Mouse (Mus musculus) heart, embryonic 15.5 days (tissue): ENCODE results near the gene Napa. TPM values are rescaled to one million over a fixed set of nuclear protein-coding genes. Genes with fewer than 3 reads are reported as not detected.
A peak's percentile ranks its signal among the peaks of the same experiment; 100 is the strongest.

Experiments used
- ATAC-seq: fragments of 200-750 bp; cut with Nextera tagmentation; replicated peaks from 2 replicates; pipeline ENCODE4 v1.8.0; 2017; ENCODE audit warnings: low read depth, moderate TSS enrichment; ENCODE audit not compliant: insufficient number of reproducible peaks, insufficient read depth, low FRiP score
- H3K27ac ChIP-seq: fragments of 300-500 bp; sonication (generic); 2 replicates; pipeline ENCODE4 v1.5.1; 2015; ENCODE audit warnings: mild to moderate bottlenecking, inconsistent platforms
- H3K27me3 ChIP-seq: fragments of 300-500 bp; sonication (generic); 2 replicates; pipeline ENCODE4 v1.6.1; 2015; ENCODE audit warnings: inconsistent platforms
- H3K36me3 ChIP-seq: fragments of 300-500 bp; sonication (generic); 2 replicates; pipeline ENCODE4 v1.6.1; 2015; ENCODE audit warnings: mild to moderate bottlenecking, inconsistent platforms
- H3K4me1 ChIP-seq: fragments of 300-500 bp; sonication (generic); replicated peaks from 2 replicates; pipeline ENCODE4 v1.6.1; 2015; ENCODE audit warnings: inconsistent platforms
- H3K4me2 ChIP-seq: fragments of 300-500 bp; sonication (generic); 2 replicates; pipeline ENCODE4 v1.6.1; 2015; ENCODE audit warnings: inconsistent platforms, mild to moderate bottlenecking, moderate library complexity
- H3K4me3 ChIP-seq: fragments of 300-500 bp; sonication (generic); 2 replicates; pipeline ENCODE4 v1.5.1; 2015; ENCODE audit warnings: mild to moderate bottlenecking, inconsistent platforms
- H3K9ac ChIP-seq: fragments of 300-500 bp; sonication (generic); 2 replicates; pipeline ENCODE4 v1.6.1; 2015; ENCODE audit warnings: mild to moderate bottlenecking, inconsistent platforms
- H3K9me3 ChIP-seq: fragments of 300-500 bp; sonication (generic); replicated peaks from 2 replicates; pipeline ENCODE4 v1.6.1; 2016; ENCODE audit warnings: inconsistent platforms
- WGBS: fragments of 180-500 bp; shearing (Covaris S2); methylation state at CpG from one replicate; pipeline ENCODE4 v1.1.7; 2015; ENCODE audit warnings: mixed read lengths; 5-methylcytosine and 5-hydroxymethylcytosine counted together
- polyA plus RNA-seq: library from polyadenylated mRNA; unstranded; fragments of >200 nt; fragmentation: Nextera tagmentation; extraction: Ambion mirVana; gene quantifications from 2 replicates; pipeline ENCODE4 v1.2.1, GENCODE M21; 2015

Napa gene
- polyA plus RNA-seq, 1 experiment from 2014 or later: 130 TPM

DNA sequence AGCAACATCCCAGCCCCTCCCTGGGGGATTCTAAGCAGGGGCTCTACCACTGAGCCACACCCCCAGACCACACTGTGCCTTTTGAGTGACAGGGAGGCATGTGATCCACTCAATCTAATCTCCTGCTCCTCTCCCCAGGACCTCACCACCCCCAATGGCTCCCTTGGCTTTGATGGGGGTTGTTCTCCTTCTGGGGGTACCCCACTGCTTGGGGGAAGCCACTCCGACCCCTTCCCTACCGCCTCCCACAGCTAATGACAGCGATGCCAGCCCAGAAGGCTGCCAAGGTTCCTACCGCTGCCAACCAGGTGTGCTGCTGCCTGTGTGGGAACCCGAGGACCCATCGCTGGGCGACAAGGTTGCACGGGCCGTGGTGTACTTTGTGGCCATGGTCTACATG is 35.4 kb downstream of the Napa start:
- no peak overlapping the region for H3K27ac ChIP-seq
- no peak overlapping the region for H3K9ac ChIP-seq
- WGBS: 90% methylated on average over 9 of the region's 9 CpGs
- no peak for ATAC-seq
- no peaks in the 10 kb centered on the region for H3K27me3 ChIP-seq
- H3K4me2 ChIP-seq: no peak overlapping the region
- peaks cover 28% of the 10 kb centered on the region for H3K4me1 ChIP-seq
- no peak overlapping the region for H3K4me3 ChIP-seq
- no peaks in the 10 kb centered on the region for H3K9me3 ChIP-seq
- H3K36me3 ChIP-seq: no peaks in the 10 kb centered on the region

DNA sequence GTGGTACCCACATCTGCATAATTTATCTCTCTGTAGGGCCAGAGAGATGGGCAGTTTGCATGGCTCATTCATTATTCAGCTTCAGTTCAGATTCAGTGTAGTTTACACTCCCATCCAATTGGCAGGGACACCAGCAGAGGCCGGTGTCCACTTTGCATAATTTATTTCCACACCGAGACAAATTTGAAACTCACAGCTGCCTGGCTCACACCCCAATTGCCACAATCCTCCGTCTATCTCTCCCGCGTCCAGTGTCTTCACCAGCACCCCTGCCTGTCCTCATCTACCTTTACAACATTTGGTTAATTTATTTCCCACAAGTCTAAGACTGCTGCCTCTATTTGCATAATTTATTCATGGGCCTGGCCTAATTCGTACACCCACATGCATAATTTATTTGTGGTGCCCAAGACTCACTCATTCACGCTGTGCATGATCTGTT is 36.7 kb downstream of the Napa start:
- no peak overlapping the region for H3K4me3 ChIP-seq
- no peak overlapping the region for H3K27ac ChIP-seq
- no peaks in the 10 kb centered on the region for H3K36me3 ChIP-seq
- no peak overlapping the region for H3K4me2 ChIP-seq
- no peaks in the 10 kb centered on the region for H3K27me3 ChIP-seq
- 67% methylated on average over 7 of the region's 7 CpGs for WGBS
- no peak for ATAC-seq
- peaks cover 17% of the 10 kb centered on the region for H3K4me1 ChIP-seq
- no peaks in the 10 kb centered on the region for H3K9me3 ChIP-seq
- H3K9ac ChIP-seq: no peak overlapping the region

DNA sequence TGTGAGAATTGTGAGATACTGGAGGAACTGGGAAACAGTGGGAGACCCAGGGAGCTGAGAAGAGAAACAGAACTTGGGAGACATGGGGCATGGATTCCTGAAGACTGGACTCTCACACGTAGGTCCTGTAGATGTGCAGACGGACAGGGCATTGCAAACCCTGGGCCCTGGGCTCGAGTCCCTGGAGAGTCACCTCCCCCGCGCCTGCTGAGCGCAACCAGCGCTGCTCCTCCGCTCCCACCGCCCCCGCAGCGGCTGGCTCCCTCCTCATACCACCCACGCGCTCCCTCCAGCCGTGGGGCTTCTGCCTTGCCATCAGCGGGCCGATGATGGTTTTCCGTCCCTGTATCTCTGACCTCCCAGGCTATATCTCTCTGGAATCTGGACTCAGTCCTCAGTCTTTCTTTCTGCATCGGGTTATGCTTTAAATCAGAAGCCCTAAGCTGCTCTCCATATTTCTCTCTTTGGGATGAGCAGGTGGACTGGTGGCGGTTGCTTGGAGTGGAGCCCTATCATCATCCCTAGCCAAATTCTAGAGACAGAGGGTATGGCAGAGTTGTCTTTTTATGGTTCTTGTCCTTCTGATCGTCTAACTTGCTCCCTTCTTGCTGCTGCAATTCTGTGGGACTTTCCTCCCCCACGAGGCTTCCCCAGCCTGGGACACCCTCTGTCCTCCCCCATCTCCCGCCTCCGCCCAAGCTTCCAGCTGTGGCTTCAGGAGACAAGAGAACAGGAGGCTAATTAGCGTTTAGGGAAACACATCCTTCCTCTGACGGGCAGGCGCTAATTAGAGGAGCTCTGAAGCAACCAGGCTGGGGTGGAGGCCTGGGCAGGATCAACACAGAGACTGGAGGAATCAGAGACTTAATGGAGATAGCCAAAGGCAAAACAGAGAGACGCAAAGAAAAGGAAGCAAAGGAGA is 48.5 kb downstream of the Napa start:
- 25% methylated on average over 27 of the region's 27 CpGs for WGBS
- ATAC-seq: no peak
- Histone ChIP-seq H3K4me1 (no peaks in the 10 kb centered on the region), H3K9ac (no peak overlapping the region), H3K36me3 (no peaks in the 10 kb centered on the region), H3K4me3 (no peak overlapping the region), H3K9me3 (no peaks in the 10 kb centered on the region), H3K27me3 (peaks cover 25% of the 10 kb centered on the region), H3K4me2 (no peak overlapping the region), H3K27ac (no peak overlapping the region)

DNA sequence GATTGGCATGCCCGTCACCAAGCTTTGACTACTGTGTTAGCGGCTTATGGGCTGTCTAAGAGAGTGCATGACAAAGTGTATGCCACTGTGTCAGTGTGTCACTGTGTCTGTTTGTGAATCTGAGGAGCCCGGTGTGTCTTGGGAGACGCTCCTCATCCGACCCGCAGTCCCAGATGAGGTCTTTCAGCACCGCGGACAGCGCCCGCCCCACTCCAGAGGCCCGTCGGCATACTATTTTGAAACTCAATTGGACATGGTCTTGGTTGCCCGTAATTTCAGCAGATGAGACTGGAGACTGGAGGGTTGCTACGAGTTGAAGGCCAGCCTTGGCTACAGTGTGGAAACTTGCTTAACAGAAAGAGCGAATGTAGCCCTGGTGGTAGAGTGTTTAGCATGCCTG is 49.4 kb downstream of the Napa start:
- H3K4me3 ChIP-seq: no peak overlapping the region
- ATAC-seq: no peak

DNA sequence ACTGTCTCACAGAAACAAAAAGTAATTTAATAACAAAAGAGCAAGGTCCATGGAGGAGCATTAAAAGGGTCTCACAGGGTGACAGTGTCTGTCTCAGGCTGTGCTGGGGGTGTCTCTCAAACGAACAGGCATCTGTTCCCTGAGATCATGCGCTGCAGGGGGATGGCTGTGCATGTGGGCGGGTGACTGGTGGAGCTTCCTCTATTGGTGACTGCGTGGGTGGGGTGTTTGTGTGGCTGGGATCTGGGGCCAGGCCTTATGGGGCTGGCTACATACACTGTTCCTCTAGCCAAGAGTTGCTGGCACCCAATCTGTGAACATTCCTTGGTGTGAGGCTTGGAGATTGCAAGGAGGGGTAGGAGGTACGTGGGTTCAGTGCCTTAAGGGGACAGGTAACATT is 51.0 kb downstream of the Napa start:
- 48% methylated on average over 5 of the region's 5 CpGs for WGBS
- no peak overlapping the region for H3K4me2 ChIP-seq
- no peak overlapping the region for H3K9ac ChIP-seq
- H3K9me3 ChIP-seq: no peaks in the 10 kb centered on the region
- H3K36me3 ChIP-seq: no peaks in the 10 kb centered on the region
- no peak for ATAC-seq
- no peaks in the 10 kb centered on the region for H3K4me1 ChIP-seq
- no peak overlapping the region for H3K4me3 ChIP-seq
- peaks cover 25% of the 10 kb centered on the region for H3K27me3 ChIP-seq
- H3K27ac ChIP-seq: no peak overlapping the region

More for the DNA sequence above, 49.4 kb downstream of the Napa start:
- Histone ChIP-seq H3K36me3 (no peaks in the 10 kb centered on the region), H3K4me2 (no peak overlapping the region), H3K9me3 (no peaks in the 10 kb centered on the region), H3K27me3 (peaks cover 25% of the 10 kb centered on the region), H3K27ac (no peak overlapping the region), H3K9ac (no peak overlapping the region), H3K4me1 (no peaks in the 10 kb centered on the region)
- WGBS: 10% methylated on average over 15 of the region's 15 CpGs

DNA sequence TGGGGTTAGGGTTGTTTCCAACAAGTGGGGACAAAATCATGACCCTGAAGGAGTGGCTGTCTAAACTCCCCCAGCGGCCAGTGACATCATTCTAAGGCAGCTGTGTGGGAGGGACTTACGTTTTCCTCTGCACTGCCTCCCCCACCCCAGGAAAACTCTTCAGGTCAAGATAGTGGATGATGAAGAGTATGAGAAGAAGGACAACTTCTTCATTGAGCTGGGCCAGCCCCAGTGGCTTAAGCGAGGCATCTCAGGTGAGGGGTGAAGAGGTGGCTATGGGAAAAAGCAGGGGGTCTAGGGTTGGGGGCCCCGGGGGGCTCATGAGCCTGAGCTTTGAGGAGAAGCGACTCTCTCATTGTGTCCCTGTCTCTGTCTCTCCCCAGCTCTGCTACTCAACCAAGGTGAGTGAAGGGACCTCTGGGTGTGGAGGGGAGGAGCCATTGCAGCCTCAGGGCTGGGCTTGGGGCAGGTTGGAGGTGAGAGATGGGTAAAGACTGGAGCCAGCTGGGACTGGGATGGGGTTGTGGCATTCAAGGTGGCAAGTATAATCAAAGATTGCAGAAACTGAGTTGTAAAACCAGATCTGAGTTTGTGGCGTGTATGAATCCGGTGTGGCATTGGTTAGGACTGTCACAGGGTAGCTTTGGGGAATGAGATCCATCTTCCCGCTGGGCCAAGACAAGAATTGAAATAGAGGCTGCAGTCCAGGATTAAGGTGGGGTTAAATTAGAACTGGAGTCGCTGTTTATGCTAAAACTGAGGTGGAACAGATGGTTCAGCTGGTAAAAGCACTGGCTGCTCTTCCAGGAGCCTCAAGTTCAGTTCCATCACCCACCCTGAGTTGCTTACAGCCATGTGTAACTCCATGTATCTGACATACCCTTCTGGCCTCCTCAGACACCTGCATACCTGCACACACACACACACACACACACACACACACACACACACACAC is 52.2 kb downstream of the Napa start:
- H3K9ac ChIP-seq: no peak overlapping the region
- H3K4me3 ChIP-seq: no peak overlapping the region
- no peak for ATAC-seq
- H3K9me3 ChIP-seq: no peaks in the 10 kb centered on the region
- no peak overlapping the region for H3K4me2 ChIP-seq
- H3K27me3 ChIP-seq: peaks cover 25% of the 10 kb centered on the region
- H3K36me3 ChIP-seq: no peaks in the 10 kb centered on the region
- no peak overlapping the region for H3K27ac ChIP-seq
- peaks cover 6% of the 10 kb centered on the region; the same call in 1 of the 2 replicates for H3K4me1 ChIP-seq
- WGBS: 63% methylated on average over 9 of the region's 9 CpGs

DNA sequence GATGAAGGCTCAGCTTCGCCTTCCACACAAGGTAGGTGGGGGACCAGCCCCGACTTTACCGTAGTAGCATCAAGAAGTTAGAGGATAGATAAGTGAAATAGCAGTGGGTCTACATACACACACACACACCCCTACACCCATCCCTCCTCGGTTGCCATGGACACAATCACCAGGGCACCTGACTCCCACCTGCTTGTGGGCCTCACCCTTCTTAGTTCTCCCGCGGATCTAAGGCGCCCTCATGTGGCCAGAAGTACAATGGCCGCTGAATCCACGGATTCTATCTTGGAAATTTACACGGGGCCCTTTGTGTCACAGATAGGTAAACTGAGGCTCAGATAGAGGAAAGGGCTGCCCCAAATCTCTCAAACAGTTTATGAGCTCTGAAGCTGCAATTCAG is 55.3 kb downstream of the Napa start:
- Histone ChIP-seq H3K4me1 (peaks cover 15% of the 10 kb centered on the region), H3K4me2 (no peak overlapping the region), H3K9ac (no peak overlapping the region), H3K27me3 (peaks cover 6% of the 10 kb centered on the region), H3K9me3 (no peaks in the 10 kb centered on the region), H3K4me3 (no peak overlapping the region), H3K36me3 (no peaks in the 10 kb centered on the region), H3K27ac (no peak overlapping the region)
- WGBS: 14% methylated on average over 10 of the region's 10 CpGs
- no peak for ATAC-seq

DNA sequence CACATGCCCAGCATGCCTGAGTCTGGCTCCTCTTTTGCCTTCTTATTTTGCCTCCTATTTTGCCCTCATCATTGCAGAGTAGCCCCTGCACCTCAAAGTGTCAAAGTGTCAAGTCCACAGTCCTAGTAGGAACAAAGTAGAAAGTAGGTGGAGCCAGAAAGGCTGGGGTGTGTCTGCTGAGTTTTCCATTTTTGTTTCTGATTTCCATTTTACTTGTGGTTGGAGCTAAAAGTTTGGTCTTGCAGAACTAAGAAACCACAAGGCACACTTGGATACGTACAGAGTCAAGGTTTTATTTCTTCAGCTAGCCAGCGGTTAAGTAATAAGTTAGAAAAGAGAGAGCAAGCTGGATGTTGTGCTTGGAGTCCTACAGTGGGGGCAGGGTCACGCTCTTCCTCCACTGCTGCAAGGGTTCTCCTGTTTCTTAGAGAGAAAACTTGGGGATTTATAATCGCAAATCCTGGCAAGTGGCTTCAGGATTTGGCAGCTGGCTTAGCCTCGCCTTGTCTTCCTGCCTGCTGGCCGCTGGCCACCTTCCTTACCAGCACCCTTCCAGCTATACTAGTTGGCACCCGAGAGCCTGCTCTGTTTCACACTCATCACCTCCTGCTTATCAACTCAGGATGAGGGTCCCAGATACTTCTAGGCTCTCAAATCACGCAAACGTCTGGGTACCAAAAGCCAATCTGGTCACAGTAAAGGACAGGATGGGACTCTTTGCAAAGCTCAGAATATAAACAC is 57.0 kb downstream of the Napa start:
- H3K27ac ChIP-seq: peak overlapping the region; percentile 73
- 33% methylated on average over 9 of the region's 9 CpGs for WGBS

DNA sequence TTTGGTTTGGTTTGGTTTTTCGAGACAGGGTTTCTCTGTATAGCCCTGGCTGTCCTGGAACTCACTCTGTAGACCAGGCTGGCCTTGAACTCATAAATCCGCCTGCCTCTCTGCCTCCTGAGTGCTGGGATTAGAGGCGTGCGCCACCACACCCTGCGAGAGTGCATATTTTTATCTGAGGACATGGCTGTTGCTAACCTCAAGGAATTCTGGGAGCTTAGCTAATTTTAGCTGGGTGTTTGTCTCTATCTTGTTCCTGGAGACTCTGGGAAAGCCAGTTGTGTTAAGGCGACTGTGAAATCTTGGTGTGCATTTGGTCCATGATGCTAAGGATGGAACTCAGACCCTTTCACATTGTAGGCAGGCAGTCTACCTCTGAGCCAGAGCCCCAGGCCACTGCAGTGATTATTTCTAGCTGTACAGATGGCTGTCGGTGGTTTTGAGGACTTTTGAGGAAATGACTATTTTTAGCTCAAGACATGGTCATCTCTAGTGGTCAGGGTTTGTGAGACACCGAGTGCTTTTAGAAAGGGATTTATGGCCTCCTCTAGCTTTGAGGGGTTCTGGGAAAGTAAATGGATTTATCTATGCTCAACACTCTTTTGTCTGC is 58.0 kb downstream of the Napa start:
- H3K4me3 ChIP-seq: no peak overlapping the region
- peak; percentile 28; the same call in 1 of the 2 replicates for ATAC-seq
- H3K4me2 ChIP-seq: 0 out of 2 replicates have a peak overlapping the region, but pooled peaks have one; percentile 4
- H3K27ac ChIP-seq: peak overlapping the region; percentile 73
- no peaks in the 10 kb centered on the region for H3K36me3 ChIP-seq
- no peak overlapping the region for H3K9ac ChIP-seq
- H3K27me3 ChIP-seq: peaks cover 24% of the 10 kb centered on the region
- no peaks in the 10 kb centered on the region for H3K9me3 ChIP-seq
- H3K4me1 ChIP-seq: peaks cover 19% of the 10 kb centered on the region
- WGBS: 25% methylated on average over 8 of the region's 8 CpGs

More for the DNA sequence above, 57.0 kb downstream of the Napa start:
- Histone ChIP-seq H3K36me3 (no peaks in the 10 kb centered on the region), H3K27me3 (peaks cover 24% of the 10 kb centered on the region), H3K9me3 (no peaks in the 10 kb centered on the region), H3K9ac (no peak overlapping the region), H3K4me1 (peaks cover 19% of the 10 kb centered on the region), H3K4me3 (no peak overlapping the region), H3K4me2 (no peak overlapping the region)
- no peak; the same call in 1 of the 2 replicates for ATAC-seq

DNA sequence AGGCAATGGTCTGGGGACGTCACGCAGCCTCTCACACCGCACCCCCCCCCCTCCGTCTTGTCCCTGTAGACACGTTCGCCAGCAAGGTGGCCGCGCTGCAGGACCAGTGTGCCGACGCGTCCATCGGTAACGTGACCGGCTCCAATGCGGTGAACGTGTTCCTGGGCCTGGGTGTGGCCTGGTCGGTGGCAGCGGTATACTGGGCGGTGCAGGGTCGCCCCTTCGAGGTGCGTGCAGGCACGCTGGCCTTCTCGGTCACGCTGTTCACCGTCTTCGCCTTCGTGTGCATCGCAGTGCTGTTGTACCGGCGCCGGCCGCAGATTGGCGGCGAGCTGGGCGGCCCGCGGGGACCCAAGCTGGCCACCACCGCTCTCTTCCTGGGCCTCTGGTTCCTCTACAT is 60.5 kb downstream of the Napa start:
- Histone ChIP-seq H3K4me2 (peak overlapping the region; percentile 51), H3K27me3 (peaks cover 25% of the 10 kb centered on the region), H3K27ac (no peak overlapping the region), H3K4me1 (peaks cover 19% of the 10 kb centered on the region), H3K36me3 (no peaks in the 10 kb centered on the region), H3K9ac (no peak overlapping the region; the same call in 1 of the 2 replicates), H3K9me3 (no peaks in the 10 kb centered on the region), H3K4me3 (peak overlapping the region; percentile 15; the same call in 1 of the 2 replicates)
- no peak for ATAC-seq
- WGBS: 7% methylated on average over 39 of the region's 39 CpGs
